Mouse (Mus musculus) forebrain, embryonic 16.5 days (tissue): ENCODE results near the gene Crygb. TPM values are rescaled to one million over a fixed set of nuclear protein-coding genes. Genes with fewer than 3 reads are reported as not detected.

Experiments
- ATAC-seq: fragments of 200-750 bp; cut with Nextera tagmentation; 2 replicates; pipeline ENCODE4 v1.8.0; 2017; ENCODE audit warnings: mild to moderate bottlenecking, moderate library complexity
- H3K27ac ChIP-seq: fragments of 300-500 bp; sonication (generic); 2 replicates; pipeline ENCODE4 v1.5.1; 2014; ENCODE audit warnings: low read length, control low read depth
- H3K27me3 ChIP-seq: fragments of 300-500 bp; sonication (generic); replicated peaks from 2 replicates; pipeline ENCODE4 v1.6.1; 2014; ENCODE audit warnings: low read length; ENCODE audit not compliant: control insufficient read depth, insufficient read depth
- H3K36me3 ChIP-seq: fragments of 300-500 bp; sonication (generic); 2 replicates; pipeline ENCODE4 v1.6.1; 2014; ENCODE audit not compliant: control insufficient read depth, insufficient read depth
- H3K4me1 ChIP-seq: fragments of 300-500 bp; sonication (generic); replicated peaks from 2 replicates; pipeline ENCODE4 v1.6.1; 2014; ENCODE audit warnings: low read length; ENCODE audit not compliant: control insufficient read depth, insufficient read depth
- H3K4me2 ChIP-seq: fragments of 300-500 bp; sonication (generic); 2 replicates; pipeline ENCODE4 v1.6.1; 2014; ENCODE audit warnings: mild to moderate bottlenecking, low read length, control low read depth
- H3K4me3 ChIP-seq: fragments of 300-500 bp; sonication (generic); replicated peaks from 2 replicates; pipeline ENCODE4 v1.5.1; 2014; ENCODE audit warnings: mild to moderate bottlenecking, low read length, control low read depth
- H3K9ac ChIP-seq: fragments of 300-500 bp; sonication (generic); replicated peaks from 2 replicates; pipeline ENCODE4 v1.6.1; 2014; ENCODE audit warnings: low read depth, low read length, control low read depth
- H3K9me3 ChIP-seq: fragments of 300-500 bp; sonication (generic); 2 replicates; pipeline ENCODE4 v1.6.1; 2016; ENCODE audit warnings: low read length; ENCODE audit not compliant: control insufficient read depth
- WGBS: fragments of 180-500 bp; shearing (Covaris S2); extraction: QIAGEN DNeasy Blood & Tissue Kit; methylation state at CpG from one replicate; pipeline ENCODE4 v1.1.7; 2014; 5-methylcytosine and 5-hydroxymethylcytosine counted together
- polyA plus RNA-seq: library from polyadenylated mRNA; unstranded; fragments of >200 nt; fragmentation: Nextera tagmentation; extraction: Ambion mirVana; gene quantifications from 2 replicates; pipeline ENCODE4 v1.2.1, GENCODE M21; 2015

Crygb gene
- not detected in 2 replicates for polyA plus RNA-seq

DNA sequence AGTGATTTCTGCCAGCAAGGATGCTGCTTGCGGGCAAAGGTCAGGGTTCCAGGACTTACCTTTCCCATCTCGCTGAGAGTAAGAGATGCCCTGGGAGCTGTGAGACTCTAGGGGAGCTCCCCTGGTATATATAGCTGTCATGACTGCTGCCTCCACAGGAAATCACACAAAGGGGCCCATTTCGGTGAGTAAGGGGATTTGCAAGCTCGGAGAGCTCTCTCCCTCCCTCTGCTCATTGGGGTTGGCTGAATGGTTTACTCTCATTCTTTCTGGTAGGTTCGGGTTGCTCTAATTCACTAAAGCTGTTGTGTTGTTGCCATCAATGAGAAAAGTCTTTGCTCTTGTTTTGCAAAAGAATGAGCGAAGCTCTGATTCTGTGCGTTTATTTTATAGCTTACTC is at the start of gene Crygb:
Crygb (minus strand) TSS at position 101 of the 400 bp plus-strand sequence.
- Histone ChIP-seq H3K4me1 (no peaks in the 10 kb centered on the region), H3K36me3 (no peaks in the 10 kb centered on the region)
- no peak for ATAC-seq

DNA sequence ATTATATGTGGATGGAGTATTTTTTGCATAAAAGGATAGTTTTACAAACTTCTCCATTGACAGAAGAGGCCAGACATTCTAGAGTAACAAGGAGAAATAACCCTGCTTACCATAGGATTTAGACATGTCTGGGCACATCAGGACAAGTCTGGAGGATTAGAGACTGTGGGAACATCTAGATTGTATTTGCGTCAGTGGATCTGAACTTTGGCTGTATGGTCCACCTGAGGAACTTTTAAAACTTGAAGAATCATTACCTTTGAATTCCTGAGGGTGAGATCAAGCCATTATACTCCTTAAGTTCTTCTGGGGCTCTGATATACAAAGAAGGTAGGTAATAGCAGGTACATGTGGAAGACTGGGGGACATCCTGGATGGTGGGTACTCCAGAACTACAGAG is 49.6 kb upstream of the Crygb start:
- Histone ChIP-seq H3K9ac (no peak overlapping the region), H3K9me3 (no peaks in the 10 kb centered on the region), H3K4me1 (no peaks in the 10 kb centered on the region), H3K27ac (no peak overlapping the region), H3K36me3 (no peaks in the 10 kb centered on the region), H3K4me3 (no peak overlapping the region), H3K27me3 (no peaks in the 10 kb centered on the region), H3K4me2 (no peak overlapping the region)
- WGBS = 97% methylated on average over 1 of the region's 1 CpGs
- ATAC-seq = no peak

More for the DNA sequence above, at the start of gene Crygb:
- H3K4me2 ChIP-seq = no peak within 1 kb of the TSS
- WGBS = 27% methylated on average over 7 of the region's 7 CpGs
- no peak within 1 kb of the TSS for H3K27ac ChIP-seq
- no peak within 1 kb of the TSS for H3K4me3 ChIP-seq
- H3K27me3 ChIP-seq = no peaks in the 10 kb centered on the region
- H3K9me3 ChIP-seq = no peaks in the 10 kb centered on the region
- H3K9ac ChIP-seq = no peak within 1 kb of the TSS

DNA sequence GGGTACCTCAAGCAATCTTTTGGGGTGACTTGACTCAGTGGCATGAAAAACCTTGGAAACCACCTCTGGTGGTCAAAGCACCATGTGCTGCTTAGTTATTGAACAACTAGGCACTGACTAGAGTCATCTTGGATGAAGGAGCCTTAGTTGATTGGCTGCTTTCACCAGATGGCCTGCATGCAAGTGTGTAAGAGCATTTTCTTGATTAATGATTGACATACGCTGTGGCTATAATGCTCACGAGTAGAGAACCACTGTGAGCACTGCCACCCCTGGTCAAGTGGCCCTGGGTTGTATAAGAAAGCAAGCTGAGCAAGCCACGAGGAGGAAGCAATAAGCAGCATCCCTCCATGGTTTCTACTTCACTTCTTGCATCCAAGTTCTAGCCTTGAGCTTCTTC is 48.1 kb upstream of the Crygb start:
- Histone ChIP-seq H3K9ac (no peak overlapping the region), H3K4me1 (no peaks in the 10 kb centered on the region), H3K4me3 (no peak overlapping the region), H3K9me3 (no peaks in the 10 kb centered on the region), H3K4me2 (no peak overlapping the region), H3K27me3 (no peaks in the 10 kb centered on the region), H3K27ac (no peak overlapping the region), H3K36me3 (no peaks in the 10 kb centered on the region)
- no peak for ATAC-seq
- WGBS = 71% methylated on average over 3 of the region's 3 CpGs

DNA sequence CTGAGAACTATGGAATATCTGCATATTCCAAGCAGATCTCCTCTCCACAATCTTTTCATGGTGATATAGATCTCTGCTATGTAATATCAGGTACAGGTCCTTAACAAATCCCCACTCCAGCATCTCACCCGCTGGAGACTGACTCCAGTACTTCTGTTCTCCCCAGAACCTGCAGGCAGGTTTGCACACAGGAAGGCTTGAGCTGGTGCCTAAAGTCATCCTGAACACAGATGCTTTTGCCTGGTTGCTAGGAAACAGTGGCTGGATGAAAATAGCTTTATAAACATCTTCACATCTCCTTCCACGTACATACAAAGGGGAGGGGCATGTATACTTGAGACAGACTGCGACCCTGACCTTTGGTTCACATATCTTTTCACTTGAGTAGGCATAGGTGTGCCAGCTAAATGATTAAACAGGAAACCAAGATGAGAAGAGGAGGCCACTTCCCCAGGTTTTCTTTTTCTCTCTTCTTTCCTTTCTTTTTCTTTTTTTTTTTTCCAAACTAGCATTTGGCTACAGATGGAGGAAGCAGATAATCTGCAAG is 47.6 kb upstream of the Crygb start:
- 76% methylated on average over 3 of the region's 3 CpGs for WGBS
- no peak for ATAC-seq

DNA sequence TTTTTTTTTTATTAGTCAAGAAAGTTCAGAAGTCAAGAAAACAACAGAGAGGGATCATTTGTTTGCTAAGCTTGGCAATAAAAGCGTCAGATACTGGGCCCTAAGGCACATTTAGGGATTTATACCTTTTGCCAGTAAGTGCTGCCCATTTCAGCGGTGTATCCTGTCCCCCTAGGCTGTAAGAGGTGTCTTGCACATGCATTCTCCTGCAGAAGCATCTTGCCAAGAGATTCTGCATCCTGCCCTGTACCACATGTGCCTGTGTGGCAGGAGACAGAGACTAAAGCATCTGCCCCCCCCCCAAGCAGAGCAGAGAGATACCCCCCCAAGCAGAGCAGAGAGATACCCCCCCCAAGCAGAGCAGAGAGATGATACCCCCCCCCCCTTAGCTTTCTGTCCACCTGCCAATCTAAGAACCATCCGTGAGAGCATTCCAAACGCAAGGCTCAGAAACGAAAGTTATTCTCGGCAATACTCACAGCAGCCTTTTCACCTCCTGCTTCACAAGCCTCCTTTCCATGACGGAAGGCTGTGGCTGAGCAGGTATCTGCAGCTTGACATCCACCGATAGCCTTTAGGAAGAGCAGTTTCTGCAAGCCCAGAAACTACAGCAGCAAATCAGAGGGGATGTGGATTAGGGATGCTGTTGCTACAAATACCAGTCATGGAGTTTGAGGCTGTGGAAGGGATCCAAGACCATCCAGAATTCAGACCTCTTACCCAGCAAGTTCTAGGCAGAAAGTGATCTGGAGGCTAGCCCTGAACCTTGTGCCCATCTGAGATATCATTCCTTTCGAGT is 40.7 kb upstream of the Crygb start, which contains the start of gene D630023F18Rik:
D630023F18Rik (minus strand) TSS at position 641 of the 799 bp plus-strand sequence.
- H3K4me1 ChIP-seq = no peaks in the 10 kb centered on the region
- no peak within 1 kb of the TSS for H3K27ac ChIP-seq
- H3K4me2 ChIP-seq = peak within 1 kb of the TSS; percentile 52
- H3K36me3 ChIP-seq = no peaks in the 10 kb centered on the region
- 19% methylated on average over 9 of the region's 9 CpGs for WGBS
- no peaks in the 10 kb centered on the region for H3K27me3 ChIP-seq
- no peak for ATAC-seq
- no peaks in the 10 kb centered on the region for H3K9me3 ChIP-seq
- no peak within 1 kb of the TSS for H3K9ac ChIP-seq
- H3K4me3 ChIP-seq = peak within 1 kb of the TSS; percentile 32

More for the DNA sequence above, 47.6 kb upstream of the Crygb start:
- no peak overlapping the region for H3K4me2 ChIP-seq
- H3K4me3 ChIP-seq = no peak overlapping the region
- H3K9ac ChIP-seq = no peak overlapping the region
- no peaks in the 10 kb centered on the region for H3K27me3 ChIP-seq
- no peak overlapping the region for H3K27ac ChIP-seq
- no peaks in the 10 kb centered on the region for H3K36me3 ChIP-seq
- H3K9me3 ChIP-seq = no peaks in the 10 kb centered on the region
- no peaks in the 10 kb centered on the region for H3K4me1 ChIP-seq

DNA sequence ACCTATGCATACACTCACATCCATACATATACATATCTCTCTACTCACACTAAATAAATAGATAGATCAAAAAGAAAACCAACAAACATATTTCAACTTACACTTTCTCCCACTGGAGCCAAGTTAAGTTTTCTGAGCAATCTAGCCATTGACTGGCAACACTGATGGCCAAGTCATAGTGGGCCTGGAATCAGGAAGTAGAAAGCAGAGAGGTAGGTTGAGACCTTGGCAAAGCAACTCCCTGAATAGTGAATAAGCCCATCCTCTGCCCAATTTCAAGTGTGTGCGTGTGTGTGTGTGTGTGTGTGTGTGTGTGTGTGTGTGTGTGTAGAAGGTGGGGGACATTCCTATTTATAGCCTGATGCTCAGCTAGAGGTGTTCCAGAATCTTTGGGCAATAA is 37.4 kb upstream of the Crygb start, which contains the start of gene Gm28845:
Gm28845 (minus strand) TSS at position 121 of the 400 bp plus-strand sequence.
- no peaks in the 10 kb centered on the region for H3K27me3 ChIP-seq
- H3K27ac ChIP-seq = no peak within 1 kb of the TSS
- ATAC-seq = no peak
- H3K9ac ChIP-seq = no peak within 1 kb of the TSS
- WGBS = 82% methylated on average over 1 of the region's 1 CpGs
- H3K4me3 ChIP-seq = no peak within 1 kb of the TSS
- no peaks in the 10 kb centered on the region for H3K4me1 ChIP-seq
- no peaks in the 10 kb centered on the region for H3K9me3 ChIP-seq
- no peaks in the 10 kb centered on the region for H3K36me3 ChIP-seq
- H3K4me2 ChIP-seq = no peak within 1 kb of the TSS

DNA sequence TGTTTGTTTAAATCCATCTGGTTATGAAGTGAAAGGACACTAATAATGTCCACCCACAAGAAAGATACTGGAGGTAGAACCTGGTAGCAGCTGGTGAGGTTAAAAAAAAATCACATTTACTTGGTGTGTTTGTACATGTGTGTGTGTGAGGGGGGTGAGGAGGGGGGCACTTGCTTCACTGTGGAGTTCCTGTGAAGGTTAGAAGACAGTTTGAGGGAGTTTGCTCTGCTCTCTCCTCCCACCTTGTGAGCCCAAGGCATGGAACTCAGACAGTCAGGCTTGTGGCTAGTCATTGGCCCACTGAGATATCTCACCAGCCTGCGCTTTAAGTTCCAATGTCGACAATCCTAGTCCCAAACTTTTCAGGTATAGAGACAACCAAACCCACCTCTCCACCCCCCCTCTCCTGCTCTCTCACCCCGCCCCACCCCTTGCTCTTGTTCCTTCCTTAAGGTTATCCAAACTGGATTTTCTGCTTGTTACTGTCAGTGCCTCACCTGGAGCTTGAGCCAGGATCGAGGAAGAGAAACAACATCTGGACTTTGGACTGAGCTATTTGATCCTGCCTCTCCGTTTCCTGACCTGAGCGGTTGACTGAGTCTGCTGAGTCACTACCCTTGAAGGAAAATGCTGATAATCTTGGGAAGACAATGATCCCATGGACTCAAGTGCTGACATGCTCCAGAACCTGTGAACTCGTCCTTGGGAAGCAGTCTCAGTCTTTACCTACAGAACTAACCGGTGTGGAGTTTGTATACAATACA is 36.2 kb upstream of the Crygb start:
- H3K36me3 ChIP-seq = no peaks in the 10 kb centered on the region
- WGBS = 85% methylated on average over 8 of the region's 8 CpGs
- no peak overlapping the region for H3K4me3 ChIP-seq
- H3K9me3 ChIP-seq = no peaks in the 10 kb centered on the region
- no peaks in the 10 kb centered on the region for H3K27me3 ChIP-seq
- ATAC-seq = no peak
- no peak overlapping the region for H3K27ac ChIP-seq
- no peak overlapping the region for H3K4me2 ChIP-seq
- no peaks in the 10 kb centered on the region for H3K4me1 ChIP-seq
- H3K9ac ChIP-seq = no peak overlapping the region

DNA sequence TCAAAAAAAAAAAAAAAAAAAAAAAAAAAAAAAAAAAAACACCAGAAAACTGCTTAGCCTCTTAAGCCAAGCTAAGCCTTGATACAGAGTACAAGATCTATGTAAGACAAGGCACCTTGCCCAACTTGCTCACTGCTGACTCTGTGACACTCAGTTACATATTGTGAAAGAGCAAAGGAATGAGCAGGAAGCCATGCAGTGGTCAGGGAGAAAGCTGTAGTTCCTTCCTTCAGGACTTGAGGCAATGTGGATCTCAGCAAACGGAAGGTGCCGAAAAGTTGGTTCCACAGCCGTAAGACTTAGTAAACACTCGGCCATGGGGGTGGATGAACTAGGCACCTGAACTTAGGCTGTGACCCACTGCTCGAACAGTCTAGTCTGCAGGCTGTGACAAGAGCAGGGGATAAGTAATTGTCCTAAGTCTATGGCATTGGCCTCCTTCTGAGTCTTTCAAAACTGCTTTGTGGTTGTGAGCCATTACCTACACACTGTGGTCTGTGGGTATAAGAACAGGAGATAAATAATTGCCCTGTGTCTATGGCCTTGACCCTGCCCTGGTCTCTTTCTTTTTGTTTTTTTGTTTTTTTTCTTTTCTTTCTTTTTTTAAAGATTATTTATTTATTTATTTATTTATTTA is 31.6 kb upstream of the Crygb start:
- no peak for ATAC-seq
- Histone ChIP-seq H3K36me3 (no peaks in the 10 kb centered on the region), H3K27ac (no peak overlapping the region), H3K4me2 (no peak overlapping the region), H3K9ac (no peak overlapping the region), H3K9me3 (no peaks in the 10 kb centered on the region), H3K4me1 (no peaks in the 10 kb centered on the region), H3K4me3 (no peak overlapping the region), H3K27me3 (no peaks in the 10 kb centered on the region)
- 86% methylated on average over 5 of the region's 5 CpGs for WGBS

DNA sequence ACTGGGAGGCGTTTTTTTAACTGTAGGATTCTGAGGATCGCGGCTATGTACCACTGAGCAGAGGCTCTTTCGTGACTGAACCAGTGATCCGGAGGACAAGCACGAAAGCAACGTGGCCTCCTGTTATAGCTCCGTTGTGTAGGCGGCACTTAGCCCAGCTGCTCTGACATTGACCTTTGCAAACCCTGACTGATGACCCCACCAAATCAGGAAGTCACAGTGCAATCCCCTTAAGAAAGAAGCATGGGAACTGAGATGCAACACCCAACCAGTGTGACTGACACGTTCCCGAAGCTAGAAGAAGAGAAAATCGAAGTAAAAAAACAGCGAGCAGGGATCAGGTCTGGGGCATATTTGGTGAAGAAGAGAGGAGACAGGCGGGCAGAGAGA is 30.7 kb upstream of the Crygb start:
- no peaks in the 10 kb centered on the region for H3K9me3 ChIP-seq
- ATAC-seq = no peak
- 71% methylated on average over 14 of the region's 14 CpGs for WGBS
- H3K27ac ChIP-seq = no peak overlapping the region
- H3K4me3 ChIP-seq = no peak overlapping the region
- no peak overlapping the region for H3K4me2 ChIP-seq
- no peaks in the 10 kb centered on the region for H3K36me3 ChIP-seq
- H3K27me3 ChIP-seq = no peaks in the 10 kb centered on the region
- H3K4me1 ChIP-seq = no peaks in the 10 kb centered on the region
- H3K9ac ChIP-seq = no peak overlapping the region
